Mouse (Mus musculus): ENCODE results near the gene Gm5741. TPM values are rescaled to one million over a fixed set of nuclear protein-coding genes. Genes with fewer than 3 reads are reported as not detected.

The Gm5741 gene
- total and polyA plus RNA-seq, 3 experiments, result 1.0 to 1.8 TPM; not detected in 1

- Histone ChIP-seq H3K9me3 (replicated peaks) (no peaks in the 10 kb centered on the region), H3K4me3 (ENCODE audit: low read depth, low read length) (peak overlapping the region; percentile 90), H3K36me3 (replicated peaks) (peaks cover 62% of the 10 kb centered on the region), H3K27me3 (ENCODE audit: insufficient read depth, low read length) (no peaks in the 10 kb centered on the region), H3K4me1 (ENCODE audit: insufficient read depth, low read depth, low read length) (peaks cover 59% of the 10 kb centered on the region)
- DNase-seq (ENCODE audit: low spot score), result no peak
- ATAC-seq (ENCODE audit: extremely low read depth, insufficient number of reproducible peaks, low FRiP score, poor library complexity, severe bottlenecking), result no peak
- TF ChIP-seq GATA2 (IDR thresholded peaks at IDR 0.05; ENCODE audit: borderline replicate concordance, low read depth, low read length) (no peak), GATA1 (IDR thresholded peaks at IDR 0.05; ENCODE audit: borderline replicate concordance, low read length) (no peak), POLR2AphosphoS5 (IDR thresholded peaks at IDR 0.05; ENCODE audit: insufficient replicate concordance, low read depth, low read length) (no peak), CTCF (IDR thresholded peaks at IDR 0.05; ENCODE audit: low read depth, low read length) (no peak), TAL1 (conservative IDR thresholded peaks at IDR 0.05; ENCODE audit: low read depth, low read length) (no peak)
Observed at GRCm38 (mm10) chr8:85036381-85036717, 31.4 kb downstream of the Gm5741 start.

GRCm38 (mm10) chr8:85035728-85036310 is 32.0 kb downstream of the Gm5741 start:
- Histone ChIP-seq H3K36me3 (replicated peaks) (peaks cover 61% of the 10 kb centered on the region), H3K9me3 (replicated peaks) (no peaks in the 10 kb centered on the region), H3K4me1 (ENCODE audit: insufficient read depth, low read depth, low read length) (peaks cover 57% of the 10 kb centered on the region), H3K27me3 (ENCODE audit: insufficient read depth, low read length) (no peaks in the 10 kb centered on the region), H3K4me3 (ENCODE audit: low read depth, low read length) (peak overlapping the region; percentile 90)
- no peak for TF ChIP-seq POLR2AphosphoS5 (IDR thresholded peaks at IDR 0.05; ENCODE audit: insufficient replicate concordance, low read depth, low read length)
- no peak for TF ChIP-seq GATA1 (IDR thresholded peaks at IDR 0.05; ENCODE audit: borderline replicate concordance, low read length)
- no peak for TF ChIP-seq CTCF (IDR thresholded peaks at IDR 0.05; ENCODE audit: low read depth, low read length)
- no peak for TF ChIP-seq GATA2 (IDR thresholded peaks at IDR 0.05; ENCODE audit: borderline replicate concordance, low read depth, low read length)
- no peak for TF ChIP-seq TAL1 (conservative IDR thresholded peaks at IDR 0.05; ENCODE audit: low read depth, low read length)
- no peak for ATAC-seq (ENCODE audit: extremely low read depth, insufficient number of reproducible peaks, low FRiP score, poor library complexity, severe bottlenecking)
- no peak for DNase-seq (ENCODE audit: low spot score)

GRCm38 (mm10) chr8:85035165-85035727 is 32.5 kb downstream of the Gm5741 start:
- no peaks in the 10 kb centered on the region for H3K9me3 ChIP-seq (replicated peaks)
- TF ChIP-seq POLR2AphosphoS5 (IDR thresholded peaks at IDR 0.05; ENCODE audit: insufficient replicate concordance, low read depth, low read length) (peak; percentile 49; the same call in 1 of the 2 replicates), TAL1 (conservative IDR thresholded peaks at IDR 0.05; ENCODE audit: low read depth, low read length) (no peak)
- H3K36me3 ChIP-seq (replicated peaks), result peaks cover 61% of the 10 kb centered on the region
- ATAC-seq (ENCODE audit: extremely low read depth, insufficient number of reproducible peaks, low FRiP score, poor library complexity, severe bottlenecking) (no peak), DNase-seq (ENCODE audit: low spot score) (no peak)
- H3K4me3 ChIP-seq (ENCODE audit: low read depth, low read length), result peak overlapping the region; percentile 90
- H3K27me3 ChIP-seq (ENCODE audit: insufficient read depth, low read length), result no peaks in the 10 kb centered on the region
- peaks cover 56% of the 10 kb centered on the region for H3K4me1 ChIP-seq (ENCODE audit: insufficient read depth, low read depth, low read length)

- no peaks in the 10 kb centered on the region for H3K9me3 ChIP-seq (replicated peaks)
- ATAC-seq (ENCODE audit: extremely low read depth, insufficient number of reproducible peaks, low FRiP score, poor library complexity, severe bottlenecking) (no peak), DNase-seq (ENCODE audit: low spot score) (no peak)
- H3K36me3 ChIP-seq (replicated peaks), result peaks cover 61% of the 10 kb centered on the region
- TF ChIP-seq TAL1 (conservative IDR thresholded peaks at IDR 0.05; ENCODE audit: low read depth, low read length) (no peak), GATA1 (IDR thresholded peaks at IDR 0.05; ENCODE audit: borderline replicate concordance, low read length) (no peak), CTCF (IDR thresholded peaks at IDR 0.05; ENCODE audit: low read depth, low read length) (no peak), POLR2AphosphoS5 (IDR thresholded peaks at IDR 0.05; ENCODE audit: insufficient replicate concordance, low read depth, low read length) (no peak), GATA2 (IDR thresholded peaks at IDR 0.05; ENCODE audit: borderline replicate concordance, low read depth, low read length) (no peak)
- no peak overlapping the region for H3K4me3 ChIP-seq (ENCODE audit: low read depth, low read length)
- H3K4me1 ChIP-seq (ENCODE audit: insufficient read depth, low read depth, low read length), result peaks cover 56% of the 10 kb centered on the region
- no peaks in the 10 kb centered on the region for H3K27me3 ChIP-seq (ENCODE audit: insufficient read depth, low read length)
Observed at GRCm38 (mm10) chr8:85034764-85035163, 33.0 kb downstream of the Gm5741 start.

- Histone ChIP-seq H3K4me3 (ENCODE audit: low read depth, low read length) (no peak overlapping the region), H3K27me3 (ENCODE audit: insufficient read depth, low read length) (no peaks in the 10 kb centered on the region), H3K4me1 (ENCODE audit: insufficient read depth, low read depth, low read length) (peaks cover 59% of the 10 kb centered on the region), H3K36me3 (replicated peaks) (peaks cover 64% of the 10 kb centered on the region), H3K9me3 (replicated peaks) (no peaks in the 10 kb centered on the region)
- DNase-seq (ENCODE audit: low spot score) (no peak), ATAC-seq (ENCODE audit: extremely low read depth, insufficient number of reproducible peaks, low FRiP score, poor library complexity, severe bottlenecking) (no peak)
- no peak for TF ChIP-seq TAL1 (conservative IDR thresholded peaks at IDR 0.05; ENCODE audit: low read depth, low read length)
- no peak for TF ChIP-seq GATA2 (IDR thresholded peaks at IDR 0.05; ENCODE audit: borderline replicate concordance, low read depth, low read length)
- TF ChIP-seq POLR2AphosphoS5 (IDR thresholded peaks at IDR 0.05; ENCODE audit: insufficient replicate concordance, low read depth, low read length), result no peak
- TF ChIP-seq GATA1 (IDR thresholded peaks at IDR 0.05; ENCODE audit: borderline replicate concordance, low read length), result no peak
Observed at GRCm38 (mm10) chr8:85033867-85034266, 33.9 kb downstream of the Gm5741 start.

GRCm38 (mm10) chr8:85032622-85033311 is 35.0 kb downstream of the Gm5741 start:
- TF ChIP-seq TAL1 (conservative IDR thresholded peaks at IDR 0.05; ENCODE audit: low read depth, low read length), result no peak
- TF ChIP-seq CTCF (IDR thresholded peaks at IDR 0.05; ENCODE audit: low read depth, low read length), result no peak
- TF ChIP-seq GATA2 (IDR thresholded peaks at IDR 0.05; ENCODE audit: borderline replicate concordance, low read depth, low read length), result no peak
- TF ChIP-seq POLR2AphosphoS5 (IDR thresholded peaks at IDR 0.05; ENCODE audit: insufficient replicate concordance, low read depth, low read length), result no peak
- TF ChIP-seq GATA1 (IDR thresholded peaks at IDR 0.05; ENCODE audit: borderline replicate concordance, low read length), result no peak
- Histone ChIP-seq H3K36me3 (replicated peaks) (peaks cover 65% of the 10 kb centered on the region), H3K4me3 (ENCODE audit: low read depth, low read length) (no peak overlapping the region), H3K27me3 (ENCODE audit: insufficient read depth, low read length) (no peaks in the 10 kb centered on the region), H3K9me3 (replicated peaks) (no peaks in the 10 kb centered on the region), H3K4me1 (ENCODE audit: insufficient read depth, low read depth, low read length) (peaks cover 70% of the 10 kb centered on the region)
- ATAC-seq (ENCODE audit: extremely low read depth, insufficient number of reproducible peaks, low FRiP score, poor library complexity, severe bottlenecking) (no peak), DNase-seq (ENCODE audit: low spot score) (no peak)

Data from G1E (cell line).